Mouse (Mus musculus): ENCODE data around the gene Pnn. TPM values are rescaled to one million over a fixed set of nuclear protein-coding genes. Genes with fewer than 3 reads are reported as not detected.

Gene Pnn
- polyA plus RNA-seq, 1 experiment from 2014 or later: 105 TPM

Other genes with a start within 250 kb of the Pnn start
- gene Sec23a, start 54.9 kb upstream of the Pnn start, polyA plus RNA-seq (2015; fragmentation: Nextera tagmentation; extraction: Ambion mirVana): 64.0 and 65.6 TPM in 2 replicates
- gene Gemin2, start 53.5 kb upstream of the Pnn start, polyA plus RNA-seq (2015; fragmentation: Nextera tagmentation; extraction: Ambion mirVana): 29.3 and 31.5 TPM in 2 replicates
- gene Trappc6b, start 5.4 kb upstream of the Pnn start, polyA plus RNA-seq (2015; fragmentation: Nextera tagmentation; extraction: Ambion mirVana): 87.8 and 92.5 TPM in 2 replicates
- gene Mia2, start 28.9 kb downstream of the Pnn start, polyA plus RNA-seq (2015; fragmentation: Nextera tagmentation; extraction: Ambion mirVana): 53.8 and 59.9 TPM in 2 replicates
- 7.8 and 8.0 TPM in 2 replicates for gene Fbxo33, start 152.8 kb downstream of the Pnn start, polyA plus RNA-seq (2015; fragmentation: Nextera tagmentation; extraction: Ambion mirVana)